Mouse (Mus musculus) forebrain, embryonic 16.5 days (tissue): ENCODE measurements around the gene Rapgef2. TPM values are rescaled to one million over a fixed set of nuclear protein-coding genes. Genes with fewer than 3 reads are reported as not detected.

ENCODE experiments used
- ATAC-seq: fragments of 200-750 bp; cut with Nextera tagmentation; 2 replicates; pipeline ENCODE4 v1.8.0; 2017; ENCODE audit warnings: mild to moderate bottlenecking, moderate library complexity
- H3K27ac ChIP-seq: fragments of 300-500 bp; sonication (generic); 2 replicates; pipeline ENCODE4 v1.5.1; 2014; ENCODE audit warnings: low read length, control low read depth
- H3K27me3 ChIP-seq: fragments of 300-500 bp; sonication (generic); replicated peaks from 2 replicates; pipeline ENCODE4 v1.6.1; 2014; ENCODE audit warnings: low read length; ENCODE audit not compliant: control insufficient read depth, insufficient read depth
- H3K36me3 ChIP-seq: fragments of 300-500 bp; sonication (generic); 2 replicates; pipeline ENCODE4 v1.6.1; 2014; ENCODE audit not compliant: control insufficient read depth, insufficient read depth
- H3K4me1 ChIP-seq: fragments of 300-500 bp; sonication (generic); replicated peaks from 2 replicates; pipeline ENCODE4 v1.6.1; 2014; ENCODE audit warnings: low read length; ENCODE audit not compliant: control insufficient read depth, insufficient read depth
- H3K4me2 ChIP-seq: fragments of 300-500 bp; sonication (generic); 2 replicates; pipeline ENCODE4 v1.6.1; 2014; ENCODE audit warnings: mild to moderate bottlenecking, low read length, control low read depth
- H3K4me3 ChIP-seq: fragments of 300-500 bp; sonication (generic); replicated peaks from 2 replicates; pipeline ENCODE4 v1.5.1; 2014; ENCODE audit warnings: mild to moderate bottlenecking, low read length, control low read depth
- H3K9ac ChIP-seq: fragments of 300-500 bp; sonication (generic); replicated peaks from 2 replicates; pipeline ENCODE4 v1.6.1; 2014; ENCODE audit warnings: low read depth, low read length, control low read depth
- H3K9me3 ChIP-seq: fragments of 300-500 bp; sonication (generic); 2 replicates; pipeline ENCODE4 v1.6.1; 2016; ENCODE audit warnings: low read length; ENCODE audit not compliant: control insufficient read depth
- WGBS: fragments of 180-500 bp; shearing (Covaris S2); extraction: QIAGEN DNeasy Blood & Tissue Kit; methylation state at CpG from one replicate; pipeline ENCODE4 v1.1.7; 2014; 5-methylcytosine and 5-hydroxymethylcytosine counted together
- polyA plus RNA-seq: library from polyadenylated mRNA; unstranded; fragments of >200 nt; fragmentation: Nextera tagmentation; extraction: Ambion mirVana; gene quantifications from 2 replicates; pipeline ENCODE4 v1.2.1, GENCODE M21; 2015

Gene Rapgef2
- polyA plus RNA-seq, 1 experiment from 2014 or later = 13.4 TPM

DNA sequence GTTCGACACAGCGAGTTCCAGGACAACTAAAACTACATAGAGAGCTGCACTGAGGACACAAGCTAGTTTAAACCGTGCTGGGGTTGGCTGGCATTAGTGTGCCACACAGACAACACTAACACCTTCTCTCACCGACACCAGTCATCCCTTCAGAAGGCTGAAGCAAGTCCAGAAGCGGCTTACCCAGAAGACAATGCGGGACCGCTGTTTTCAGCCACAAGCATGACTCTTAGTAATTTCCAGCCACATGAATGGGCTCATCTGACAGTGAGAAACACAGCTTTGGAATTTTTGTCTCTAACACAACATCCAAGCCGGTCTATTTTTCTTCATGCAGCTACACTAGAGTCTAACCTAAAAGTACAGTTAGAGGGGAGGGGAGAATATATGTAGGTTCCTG lies 16.4 kb downstream of the Rapgef2 start:
- no peak overlapping the region for H3K9ac ChIP-seq
- no peak for ATAC-seq
- H3K27ac ChIP-seq = no peak overlapping the region
- no peaks in the 10 kb centered on the region for H3K9me3 ChIP-seq
- no peak overlapping the region for H3K4me2 ChIP-seq
- WGBS = 87% methylated on average over 8 of the region's 8 CpGs
- no peaks in the 10 kb centered on the region for H3K36me3 ChIP-seq
- H3K4me3 ChIP-seq = no peak overlapping the region
- peaks cover 14% of the 10 kb centered on the region for H3K4me1 ChIP-seq
- no peaks in the 10 kb centered on the region for H3K27me3 ChIP-seq

- ATAC-seq = no peak
- H3K9ac ChIP-seq = no peak overlapping the region
- H3K4me1 ChIP-seq = peaks cover 13% of the 10 kb centered on the region
- H3K4me3 ChIP-seq = no peak overlapping the region
- H3K27ac ChIP-seq = no peak overlapping the region
- H3K9me3 ChIP-seq = no peaks in the 10 kb centered on the region
- H3K4me2 ChIP-seq = no peak overlapping the region
- 93% methylated on average over 6 of the region's 6 CpGs for WGBS
- H3K36me3 ChIP-seq = no peaks in the 10 kb centered on the region
- H3K27me3 ChIP-seq = no peaks in the 10 kb centered on the region
These were observed 19.3 kb downstream of the Rapgef2 start for GRCm38 (mm10) chr3:79266976-79267375.

- WGBS = 84% methylated on average over 6 of the region's 6 CpGs
- H3K4me2 ChIP-seq = no peak overlapping the region
- peak; percentile 63 for ATAC-seq
- no peaks in the 10 kb centered on the region for H3K36me3 ChIP-seq
- no peaks in the 10 kb centered on the region; the same call in 1 of the 2 replicates for H3K9me3 ChIP-seq
- H3K9ac ChIP-seq = no peak overlapping the region
- peaks cover 4% of the 10 kb centered on the region; the same call in 1 of the 2 replicates for H3K4me1 ChIP-seq
- no peak overlapping the region for H3K27ac ChIP-seq
- H3K4me3 ChIP-seq = no peak overlapping the region
- H3K27me3 ChIP-seq = no peaks in the 10 kb centered on the region
These were observed 24.5 kb downstream of the Rapgef2 start for GRCm38 (mm10) chr3:79261816-79262316.

DNA sequence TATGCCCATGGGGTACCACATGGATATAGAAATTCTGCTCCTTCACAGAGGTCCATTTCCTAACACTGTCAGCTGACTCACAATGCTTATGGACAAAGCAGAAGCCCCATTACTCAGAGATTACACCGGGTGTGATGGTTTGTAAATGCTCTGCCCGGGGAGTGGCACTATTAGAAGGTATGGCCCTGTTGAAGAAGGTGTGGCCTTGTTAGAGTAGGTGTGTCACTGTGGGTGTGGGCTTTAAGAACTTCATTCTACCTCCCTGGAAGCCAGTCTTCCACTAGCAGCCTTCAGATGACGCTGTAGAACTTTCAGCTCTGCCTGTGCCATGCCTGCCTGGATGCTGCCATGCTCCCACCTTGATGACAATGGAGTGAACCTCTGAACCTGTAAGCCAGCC lies 32.3 kb downstream of the Rapgef2 start:
- Histone ChIP-seq H3K9ac (no peak overlapping the region), H3K4me3 (no peak overlapping the region), H3K9me3 (peaks cover 3% of the 10 kb centered on the region; the same call in 1 of the 2 replicates), H3K36me3 (no peaks in the 10 kb centered on the region), H3K27ac (no peak overlapping the region), H3K4me2 (no peak overlapping the region), H3K27me3 (no peaks in the 10 kb centered on the region), H3K4me1 (peaks cover 10% of the 10 kb centered on the region)
- ATAC-seq = no peak
- WGBS = 98% methylated on average over 3 of the region's 3 CpGs

DNA sequence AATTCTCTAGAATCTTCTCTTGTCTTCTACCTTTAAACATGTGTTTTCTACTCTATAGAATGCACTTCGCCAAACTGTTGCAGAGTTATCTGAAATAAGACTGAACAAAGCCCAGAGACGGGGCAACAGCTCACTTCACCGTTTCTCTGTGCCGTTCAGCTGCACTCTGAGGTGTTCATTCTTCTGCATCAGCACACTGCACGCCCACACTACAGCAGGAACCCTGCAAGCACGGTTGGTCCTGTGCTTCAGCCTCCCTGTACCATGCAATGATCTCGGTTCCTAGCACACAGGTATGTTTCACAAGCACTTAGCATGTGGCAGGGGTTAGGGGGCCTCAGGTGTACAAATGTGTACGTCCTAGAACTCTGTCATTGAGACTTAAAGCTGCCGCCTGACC lies 32.9 kb downstream of the Rapgef2 start:
- no peak overlapping the region for H3K4me3 ChIP-seq
- no peak overlapping the region for H3K9ac ChIP-seq
- no peaks in the 10 kb centered on the region for H3K27me3 ChIP-seq
- H3K4me1 ChIP-seq = peaks cover 14% of the 10 kb centered on the region
- 67% methylated on average over 9 of the region's 9 CpGs for WGBS
- ATAC-seq = no peak
- no peak overlapping the region for H3K4me2 ChIP-seq
- no peak overlapping the region for H3K27ac ChIP-seq
- no peaks in the 10 kb centered on the region for H3K36me3 ChIP-seq
- H3K9me3 ChIP-seq = peaks cover 3% of the 10 kb centered on the region; the same call in 1 of the 2 replicates

- ATAC-seq = no peak
- Histone ChIP-seq H3K4me3 (no peak overlapping the region), H3K9me3 (peaks cover 3% of the 10 kb centered on the region; the same call in 1 of the 2 replicates), H3K36me3 (no peaks in the 10 kb centered on the region), H3K27ac (no peak overlapping the region), H3K4me1 (peaks cover 14% of the 10 kb centered on the region), H3K4me2 (no peak overlapping the region), H3K27me3 (no peaks in the 10 kb centered on the region), H3K9ac (no peak overlapping the region)
- 44% methylated on average over 5 of the region's 5 CpGs for WGBS
These were observed 33.4 kb downstream of the Rapgef2 start for GRCm38 (mm10) chr3:79252921-79253394.

- peak; percentile 57 for ATAC-seq
- Histone ChIP-seq H3K4me1 (peaks cover 24% of the 10 kb centered on the region), H3K4me2 (no peak overlapping the region), H3K36me3 (no peaks in the 10 kb centered on the region), H3K9me3 (peaks cover 3% of the 10 kb centered on the region; the same call in 1 of the 2 replicates), H3K9ac (no peak overlapping the region), H3K27me3 (no peaks in the 10 kb centered on the region), H3K4me3 (no peak overlapping the region), H3K27ac (peak overlapping the region; percentile 79; the same call in 1 of the 2 replicates)
- 37% methylated on average over 1 of the region's 1 CpGs for WGBS
These were observed 36.4 kb downstream of the Rapgef2 start for GRCm38 (mm10) chr3:79249955-79250354.

DNA sequence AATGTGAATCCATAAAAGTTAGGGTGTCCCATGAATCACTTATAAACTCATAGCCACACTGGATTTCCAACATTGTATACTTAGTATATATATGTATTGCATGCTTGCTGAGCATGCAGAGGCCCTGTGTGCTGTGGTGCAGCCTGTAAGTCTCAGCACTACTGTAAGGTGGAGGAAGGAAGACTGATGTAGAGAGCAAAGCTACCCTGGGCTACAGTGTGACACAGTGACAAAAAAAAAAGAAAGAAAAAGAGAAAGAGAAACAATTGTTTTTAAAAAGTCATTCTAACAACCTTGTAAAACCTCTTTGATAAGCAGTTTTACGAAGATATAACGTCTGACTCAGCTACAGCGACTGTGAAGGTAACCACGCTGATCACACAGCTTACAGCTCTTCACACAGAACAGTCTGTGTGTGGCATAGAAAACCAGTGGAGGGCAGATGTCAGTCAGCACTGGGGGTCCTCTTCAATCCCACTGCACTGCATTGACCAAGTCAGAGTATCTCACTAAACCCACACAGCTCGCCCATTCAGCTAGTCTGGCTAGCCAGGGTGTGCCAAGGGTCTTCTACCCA lies 37.6 kb downstream of the Rapgef2 start:
- no peak for ATAC-seq
- H3K4me2 ChIP-seq = no peak overlapping the region
- H3K4me1 ChIP-seq = peaks cover 24% of the 10 kb centered on the region
- peak overlapping the region; percentile 50 for H3K27ac ChIP-seq
- H3K9ac ChIP-seq = no peak overlapping the region
- WGBS = 81% methylated on average over 5 of the region's 5 CpGs
- H3K9me3 ChIP-seq = peaks cover 3% of the 10 kb centered on the region; the same call in 1 of the 2 replicates
- H3K4me3 ChIP-seq = no peak overlapping the region
- no peaks in the 10 kb centered on the region for H3K27me3 ChIP-seq
- no peaks in the 10 kb centered on the region for H3K36me3 ChIP-seq

DNA sequence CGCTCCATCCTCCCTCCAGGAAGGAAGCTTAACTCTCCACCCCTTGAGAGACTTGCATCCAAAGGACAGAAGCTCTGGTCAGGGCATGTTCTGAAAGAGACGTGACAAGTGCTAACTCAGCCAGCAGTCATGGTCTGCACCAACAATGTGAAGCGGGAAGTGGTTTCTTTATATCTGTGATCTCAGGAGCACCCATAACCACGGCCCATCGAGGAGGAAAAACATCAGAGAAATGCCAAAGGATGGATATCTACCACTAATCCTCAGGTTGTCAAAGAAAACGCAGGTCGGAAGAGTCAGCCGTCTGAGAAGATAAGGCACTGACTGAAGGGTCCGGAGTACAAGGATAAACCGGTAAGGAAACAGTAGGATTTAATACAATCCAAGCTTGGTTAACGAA lies 38.1 kb downstream of the Rapgef2 start:
- Histone ChIP-seq H3K27ac (peak overlapping the region; percentile 8; the same call in 1 of the 2 replicates), H3K9ac (no peak overlapping the region), H3K4me3 (no peak overlapping the region), H3K9me3 (peaks cover 3% of the 10 kb centered on the region; the same call in 1 of the 2 replicates), H3K4me1 (peaks cover 24% of the 10 kb centered on the region), H3K27me3 (no peaks in the 10 kb centered on the region), H3K36me3 (no peaks in the 10 kb centered on the region), H3K4me2 (no peak overlapping the region)
- 87% methylated on average over 11 of the region's 11 CpGs for WGBS
- no peak for ATAC-seq
